Mouse (Mus musculus) limb, embryonic 13.5 days (tissue): ENCODE measurements at regions not wholly inside any gene's neighbourhood (a gene's known extent, or its start where the extent isn't known, plus 50 kb on each side); places are given as distances from the start of the nearest gene placed in this dataset.
"Not testable (repeated sequence)": the region's sequence is repeated elsewhere in the genome, so short reads cannot be mapped to it uniquely, and the experiment has no call there.

ENCODE experiments used
- ATAC-seq: fragments of 200-750 bp; cut with Nextera tagmentation; 2 replicates; pipeline ENCODE4 v1.8.0; 2017; ENCODE audit warnings: low read depth, moderate number of reproducible peaks, moderate TSS enrichment; ENCODE audit not compliant: low FRiP score
- H3K27ac ChIP-seq: fragments of 300-500 bp; sonication (generic); 2 replicates; pipeline ENCODE4 v1.5.1; 2015; ENCODE audit warnings: inconsistent platforms, mild to moderate bottlenecking, moderate library complexity
- H3K27me3 ChIP-seq: fragments of 300-500 bp; sonication (generic); 2 replicates; pipeline ENCODE4 v1.6.1; 2015; ENCODE audit warnings: mild to moderate bottlenecking, inconsistent platforms
- H3K36me3 ChIP-seq: fragments of 300-500 bp; sonication (generic); 2 replicates; pipeline ENCODE4 v1.6.1; 2015; ENCODE audit warnings: inconsistent platforms, mild to moderate bottlenecking, moderate library complexity
- H3K4me1 ChIP-seq: fragments of 300-500 bp; sonication (generic); 2 replicates; pipeline ENCODE4 v1.6.1; 2015; ENCODE audit warnings: inconsistent platforms
- H3K4me2 ChIP-seq: fragments of 300-500 bp; sonication (generic); replicated peaks from 2 replicates; pipeline ENCODE4 v1.6.1; 2015; ENCODE audit warnings: inconsistent platforms, mild to moderate bottlenecking, moderate library complexity
- H3K4me3 ChIP-seq: fragments of 300-500 bp; sonication (generic); 2 replicates; pipeline ENCODE4 v1.5.1; 2015; ENCODE audit warnings: moderate library complexity, mild to moderate bottlenecking, inconsistent platforms
- H3K9ac ChIP-seq: fragments of 300-500 bp; sonication (generic); 2 replicates; pipeline ENCODE4 v1.6.1; 2015; ENCODE audit warnings: mild to moderate bottlenecking, inconsistent platforms
- H3K9me3 ChIP-seq: fragments of 300-500 bp; sonication (generic); 2 replicates; pipeline ENCODE4 v1.6.1; 2016; ENCODE audit warnings: inconsistent platforms
- WGBS: fragments of 180-500 bp; shearing (Covaris S2); methylation state at CpG from one replicate; pipeline ENCODE4 v1.1.7; 2015; 5-methylcytosine and 5-hydroxymethylcytosine counted together

DNA sequence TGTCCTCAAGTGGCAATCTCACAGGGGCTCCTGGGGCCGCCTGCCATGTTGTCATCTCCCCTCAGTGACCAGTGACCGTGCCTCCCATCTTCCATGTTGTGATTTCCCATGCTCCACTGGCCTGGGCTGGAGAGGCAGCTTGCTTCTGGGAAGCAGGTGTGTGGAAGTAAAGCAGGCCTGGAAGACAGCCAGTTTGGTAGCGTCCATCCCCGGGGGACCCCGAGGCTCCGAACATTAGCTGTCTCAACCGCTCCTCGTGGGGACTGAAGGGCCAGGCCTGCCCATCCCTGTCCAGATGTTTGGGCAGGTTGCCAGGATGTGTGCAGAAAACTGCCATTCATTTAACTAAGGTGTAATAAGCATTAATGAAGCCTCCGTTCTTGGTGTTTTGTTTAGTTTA is 307.1 kb upstream of the 3110018I06Rik start:
- Histone ChIP-seq H3K4me2 (no peak overlapping the region), H3K9ac (no peak overlapping the region), H3K9me3 (no peaks in the 10 kb centered on the region), H3K27me3 (peaks cover 12% of the 10 kb centered on the region), H3K4me1 (peaks cover 8% of the 10 kb centered on the region; the same call in 1 of the 2 replicates), H3K4me3 (no peak overlapping the region), H3K36me3 (no peaks in the 10 kb centered on the region), H3K27ac (no peak overlapping the region)
- ATAC-seq: no peak
- WGBS: 47% methylated on average over 9 of the region's 9 CpGs

GRCm38 (mm10) chr12:107182091-107182655 is 306.3 kb upstream of the 3110018I06Rik start:
- Histone ChIP-seq H3K4me3 (no peak overlapping the region), H3K4me2 (no peak overlapping the region), H3K27ac (no peak overlapping the region), H3K36me3 (no peaks in the 10 kb centered on the region), H3K9me3 (no peaks in the 10 kb centered on the region), H3K4me1 (peaks cover 8% of the 10 kb centered on the region; the same call in 1 of the 2 replicates), H3K27me3 (peaks cover 12% of the 10 kb centered on the region), H3K9ac (no peak overlapping the region)
- ATAC-seq: no peak
- 88% methylated on average over 18 of the region's 18 CpGs for WGBS

DNA sequence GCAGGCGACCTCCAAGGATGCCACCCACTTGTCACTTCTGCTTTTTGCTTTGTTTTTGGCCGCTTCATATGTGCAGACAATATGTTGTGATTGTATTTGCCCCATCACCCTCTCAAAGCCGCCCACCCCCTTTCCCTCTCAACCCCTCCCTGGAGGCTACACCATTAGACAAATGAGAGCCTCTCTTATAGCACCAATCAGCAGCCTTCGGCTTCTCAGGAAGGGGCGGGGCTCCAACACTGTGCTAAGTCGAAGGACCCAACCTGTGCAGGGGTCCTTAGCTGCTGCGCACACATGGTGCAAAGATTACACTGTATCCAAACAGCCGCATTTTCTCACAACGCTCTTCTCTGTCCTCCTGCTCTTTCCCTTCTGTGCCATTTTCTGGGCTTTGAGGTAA is 305.1 kb upstream of the 3110018I06Rik start:
- no peak overlapping the region for H3K9ac ChIP-seq

DNA sequence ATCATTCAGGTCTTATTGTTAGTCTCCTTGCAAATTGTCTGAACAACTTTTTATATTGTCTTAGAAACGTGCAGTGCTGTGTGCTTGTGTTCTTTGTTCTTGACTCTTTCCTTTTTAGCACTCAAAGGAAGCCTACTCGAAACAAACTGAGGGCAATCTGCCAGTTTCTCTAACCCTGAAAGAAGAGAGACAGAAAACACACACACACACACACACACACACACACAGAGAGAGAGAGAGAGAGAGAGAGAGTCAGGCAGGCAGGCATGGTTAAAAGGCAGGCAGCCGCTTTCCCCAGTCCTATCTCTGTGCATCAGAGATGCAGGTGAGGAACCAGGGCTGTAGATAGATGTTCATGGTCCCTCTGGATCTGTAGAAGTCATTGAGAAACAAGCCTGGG is 304.0 kb upstream of the 3110018I06Rik start:
- Histone ChIP-seq H3K4me3 (no peak overlapping the region), H3K27ac (no peak overlapping the region), H3K4me2 (no peak overlapping the region), H3K9ac (no peak overlapping the region), H3K27me3 (peaks cover 12% of the 10 kb centered on the region), H3K36me3 (no peaks in the 10 kb centered on the region), H3K9me3 (no peaks in the 10 kb centered on the region), H3K4me1 (peaks cover 8% of the 10 kb centered on the region; the same call in 1 of the 2 replicates)
- 68% methylated on average over 3 of the region's 3 CpGs for WGBS
- ATAC-seq: no peak

More for the DNA sequence above, 305.1 kb upstream of the 3110018I06Rik start:
- Histone ChIP-seq H3K4me1 (peaks cover 8% of the 10 kb centered on the region; the same call in 1 of the 2 replicates), H3K27me3 (peaks cover 12% of the 10 kb centered on the region), H3K4me2 (peak overlapping the region; percentile 28; the same call in 1 of the 2 replicates), H3K36me3 (no peaks in the 10 kb centered on the region), H3K27ac (no peak overlapping the region), H3K9me3 (no peaks in the 10 kb centered on the region), H3K4me3 (no peak overlapping the region)
- 48% methylated on average over 9 of the region's 9 CpGs for whole genome bisulfite sequencing
- no peak for ATAC-seq

DNA sequence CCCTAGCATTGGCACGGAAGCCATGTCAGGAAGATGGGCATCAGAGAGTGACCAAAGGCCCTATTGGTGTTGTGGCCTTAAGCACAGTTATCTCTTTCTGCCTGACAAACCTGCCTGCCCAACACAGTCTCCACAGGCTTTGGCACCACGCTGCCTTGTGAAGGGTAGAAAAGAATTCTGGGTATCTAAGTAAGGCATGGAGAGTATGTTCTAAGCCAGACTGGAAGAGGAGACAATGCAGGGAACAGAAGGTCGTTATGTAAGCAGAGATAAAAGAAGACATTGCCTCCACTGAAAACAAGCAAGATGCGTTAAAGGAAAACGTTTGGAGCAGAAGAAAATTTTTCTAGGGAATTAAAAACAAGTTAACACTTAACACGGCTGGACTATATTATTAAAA is 302.1 kb upstream of the 3110018I06Rik start:
- no peak overlapping the region for H3K4me3 ChIP-seq
- peaks cover 12% of the 10 kb centered on the region for H3K27me3 ChIP-seq
- H3K9ac ChIP-seq: no peak overlapping the region
- no peak for ATAC-seq
- H3K4me2 ChIP-seq: no peak overlapping the region
- peaks cover 6% of the 10 kb centered on the region; the same call in 1 of the 2 replicates for H3K4me1 ChIP-seq
- WGBS: 78% methylated on average over 6 of the region's 6 CpGs
- no peaks in the 10 kb centered on the region for H3K36me3 ChIP-seq
- H3K9me3 ChIP-seq: no peaks in the 10 kb centered on the region
- no peak overlapping the region for H3K27ac ChIP-seq

DNA sequence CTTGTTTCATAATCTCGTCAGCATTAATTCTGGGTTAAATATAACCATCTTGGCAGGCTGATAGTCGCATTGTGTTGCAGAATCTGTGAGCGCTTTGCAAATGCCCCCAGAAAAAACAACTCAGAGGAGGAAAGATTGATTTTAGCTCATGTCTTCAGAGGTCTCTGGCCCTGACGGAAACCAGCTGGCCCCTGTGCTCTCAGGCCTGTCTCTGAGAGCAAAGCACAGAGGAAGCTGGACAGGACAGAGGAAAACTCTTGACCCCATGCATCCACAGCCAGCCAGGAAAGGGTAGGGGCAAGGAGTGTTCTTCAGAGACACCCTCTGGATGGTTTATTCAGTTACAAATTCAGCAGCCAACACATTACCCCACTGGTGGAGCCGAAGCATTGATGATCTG is 300.4 kb upstream of the 3110018I06Rik start:
- Histone ChIP-seq H3K9me3 (no peaks in the 10 kb centered on the region), H3K4me3 (no peak overlapping the region), H3K27me3 (peaks cover 12% of the 10 kb centered on the region), H3K4me2 (no peak overlapping the region), H3K4me1 (peaks cover 5% of the 10 kb centered on the region; the same call in 1 of the 2 replicates), H3K9ac (no peak overlapping the region), H3K36me3 (no peaks in the 10 kb centered on the region), H3K27ac (no peak overlapping the region)
- WGBS: 77% methylated on average over 5 of the region's 5 CpGs
- ATAC-seq: no peak

DNA sequence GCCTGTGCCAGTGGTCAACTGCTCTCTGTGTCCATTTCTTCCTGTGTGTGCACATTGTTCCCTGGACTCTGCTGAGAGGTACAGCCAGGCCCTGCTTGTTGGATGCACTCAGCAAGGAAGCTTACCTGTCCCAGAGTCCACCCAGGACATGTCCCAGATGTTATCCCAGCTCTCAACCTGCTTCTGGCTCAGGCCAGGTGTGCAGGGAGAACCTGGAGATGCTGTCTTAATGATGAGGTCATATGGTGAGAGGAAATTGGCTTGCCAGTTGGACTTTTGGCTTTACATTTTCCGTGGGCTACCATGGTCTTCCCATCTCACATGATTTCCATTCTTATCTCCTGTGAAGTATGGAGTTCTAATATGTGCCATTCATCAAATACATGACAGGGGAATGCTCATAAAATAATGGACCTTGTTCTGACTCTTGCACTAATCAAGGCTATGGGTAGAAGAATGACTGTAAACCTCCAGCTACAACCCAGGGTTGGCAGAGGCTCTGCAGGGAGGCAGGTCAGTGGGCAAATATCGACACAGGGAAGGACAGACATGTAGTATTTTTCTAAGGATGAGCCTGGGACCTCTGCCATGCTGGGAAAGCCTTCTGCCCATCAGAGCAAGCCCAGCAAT is 289.9 kb upstream of the 3110018I06Rik start:
- 0 out of 2 replicates have a peak, but pooled peaks cover 4% of the 10 kb centered on the region for H3K27me3 ChIP-seq
- H3K4me3 ChIP-seq: no peak overlapping the region
- no peak overlapping the region for H3K4me2 ChIP-seq
- H3K9me3 ChIP-seq: no peaks in the 10 kb centered on the region
- no peak overlapping the region for H3K27ac ChIP-seq
- H3K36me3 ChIP-seq: no peaks in the 10 kb centered on the region
- no peak for ATAC-seq
- H3K9ac ChIP-seq: no peak overlapping the region
- WGBS: 78% methylated on average over 2 of the region's 2 CpGs
- no peaks in the 10 kb centered on the region for H3K4me1 ChIP-seq

GRCm38 (mm10) chr12:107200903-107201302 is 287.5 kb upstream of the 3110018I06Rik start:
- Histone ChIP-seq H3K4me1 (no peaks in the 10 kb centered on the region), H3K4me3 (no peak overlapping the region), H3K36me3 (no peaks in the 10 kb centered on the region), H3K27me3 (no peaks in the 10 kb centered on the region), H3K9ac (no peak overlapping the region), H3K4me2 (no peak overlapping the region), H3K27ac (no peak overlapping the region), H3K9me3 (no peaks in the 10 kb centered on the region)
- 50% methylated on average over 4 of the region's 4 CpGs for WGBS
- ATAC-seq: no peak

- H3K9ac ChIP-seq, H3K4me2 ChIP-seq, H3K27ac ChIP-seq, H3K27me3 ChIP-seq, H3K9me3 ChIP-seq, H3K4me1 ChIP-seq, H3K36me3 ChIP-seq, H3K4me3 ChIP-seq, ATAC-seq: not testable (repeated sequence)
- 40% methylated on average over 6 of the region's 6 CpGs for WGBS
Measured at GRCm38 (mm10) chr12:107208826-107209225, 279.6 kb upstream of the 3110018I06Rik start.

DNA sequence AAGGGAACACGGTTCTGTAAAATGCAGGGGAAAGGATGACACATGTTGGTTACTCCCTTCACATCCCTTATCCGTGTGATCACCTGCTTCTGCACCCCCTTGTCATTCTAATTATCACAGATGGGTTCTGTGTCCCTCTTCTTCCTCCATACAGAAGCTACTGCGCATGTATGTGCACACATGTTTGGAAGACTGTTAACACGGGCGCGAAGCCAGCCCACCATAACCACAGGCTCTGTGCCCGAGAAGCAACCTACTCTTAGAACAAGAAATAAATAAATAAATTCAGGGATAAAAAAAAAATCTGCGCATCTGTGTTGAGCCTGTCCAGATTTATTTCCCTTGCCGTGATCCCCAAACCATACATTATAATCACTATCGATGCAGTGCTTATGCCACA is 275.6 kb upstream of the 3110018I06Rik start:
- no peak overlapping the region for H3K9ac ChIP-seq
- no peaks in the 10 kb centered on the region for H3K36me3 ChIP-seq
- no peaks in the 10 kb centered on the region for H3K9me3 ChIP-seq
- H3K4me2 ChIP-seq: no peak overlapping the region
- WGBS: 89% methylated on average over 10 of the region's 10 CpGs
- peaks cover 21% of the 10 kb centered on the region; the same call in 1 of the 2 replicates for H3K27me3 ChIP-seq
- no peak overlapping the region for H3K4me3 ChIP-seq
- H3K4me1 ChIP-seq: 0 out of 2 replicates have a peak, but pooled peaks cover 5% of the 10 kb centered on the region
- no peak for ATAC-seq
- no peak overlapping the region for H3K27ac ChIP-seq

GRCm38 (mm10) chr12:107216119-107216518 is 272.3 kb upstream of the 3110018I06Rik start:
- H3K4me1 ChIP-seq: no peaks in the 10 kb centered on the region; the same call in 1 of the 2 replicates
- H3K9me3 ChIP-seq: no peaks in the 10 kb centered on the region
- no peak for ATAC-seq
- H3K27ac ChIP-seq: no peak overlapping the region
- peaks cover 23% of the 10 kb centered on the region; the same call in 1 of the 2 replicates for H3K27me3 ChIP-seq
- H3K36me3 ChIP-seq: no peaks in the 10 kb centered on the region
- no peak overlapping the region for H3K9ac ChIP-seq
- 43% methylated on average over 8 of the region's 8 CpGs for WGBS
- H3K4me2 ChIP-seq: no peak overlapping the region
- no peak overlapping the region for H3K4me3 ChIP-seq

GRCm38 (mm10) chr12:107221276-107221970 is 267.0 kb upstream of the 3110018I06Rik start:
- Histone ChIP-seq H3K4me3 (no peak overlapping the region), H3K9ac (no peak overlapping the region), H3K27me3 (peaks cover 9% of the 10 kb centered on the region; the same call in 1 of the 2 replicates), H3K9me3 (no peaks in the 10 kb centered on the region), H3K27ac (no peak overlapping the region), H3K4me1 (no peaks in the 10 kb centered on the region; the same call in 1 of the 2 replicates), H3K36me3 (no peaks in the 10 kb centered on the region), H3K4me2 (no peak overlapping the region)
- ATAC-seq: no peak
- WGBS: 68% methylated on average over 7 of the region's 7 CpGs
